Mouse (Mus musculus) left cerebral cortex, postnatal 25 days (tissue): Measurements from ENCODE around the gene Noa1. TPM values are rescaled to one million over a fixed set of nuclear protein-coding genes. Genes with fewer than 3 reads are reported as not detected.

Experiments
- DNase-seq, 2 experiments: peaks; one replicate each; pipeline ENCODE4 v3.0.0; 2022; ENCODE audit warnings: low spot score in 2 of 2, mixed read lengths in 1 of 2
- intact Hi-C: fragments of 180-260 bp; cut with DNase I; formaldehyde crosslinking; loops from one replicate; pipeline ENCODE4 v1.15.1; 2025
- total RNA-seq, 2 experiments: library from RNA; stranded (reverse); gene quantifications; 2 replicates each; pipeline ENCODE4 v1.2.3; 2021

Noa1 gene
- total RNA-seq: 10 to 100 TPM; 25.7 to 27.7 TPM

DNA sequence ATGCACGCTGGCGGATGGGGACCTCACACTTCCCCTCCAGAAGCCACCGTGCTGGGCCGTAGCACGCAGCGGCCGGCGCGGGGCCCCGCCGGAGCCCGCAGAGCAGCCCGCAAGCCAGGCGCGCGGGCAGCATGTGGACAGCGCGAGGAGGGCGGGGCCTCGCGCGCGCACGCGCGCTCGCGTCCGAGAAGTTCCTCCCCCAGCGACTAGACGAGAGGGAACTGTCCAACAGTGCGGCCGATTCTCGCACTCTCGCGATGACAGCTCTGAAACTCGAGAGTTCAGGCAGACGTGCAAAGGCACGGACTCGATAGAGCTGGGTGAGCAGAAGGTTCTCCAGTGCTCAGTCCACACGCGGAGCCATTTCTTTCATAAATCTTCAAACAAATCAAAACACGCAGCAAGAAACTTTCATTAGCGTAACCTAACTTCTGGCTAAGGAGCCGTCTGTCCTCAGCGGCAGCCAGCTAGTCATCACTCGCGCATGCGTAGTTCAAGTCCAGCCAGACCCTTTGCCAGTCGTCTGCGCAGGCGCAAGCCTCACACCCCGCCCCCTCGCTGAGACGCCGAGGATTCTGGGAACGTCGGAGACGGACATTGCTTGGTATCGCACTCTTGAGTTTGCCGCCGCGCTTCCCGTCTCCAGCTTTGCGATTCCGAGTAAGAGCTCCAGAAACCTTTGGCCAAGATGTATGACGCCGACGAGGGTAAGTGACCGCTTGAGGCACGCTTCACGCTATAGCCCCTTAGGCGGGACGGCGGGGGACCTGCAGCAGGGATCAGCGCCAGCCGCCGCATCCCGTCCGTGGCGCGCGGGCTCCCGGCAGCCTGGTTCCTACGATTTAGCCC is at the start of gene Noa1, which contains the start of gene Polr2b:
Gene Noa1 (minus strand): TSS at position 161 of the 849 bp plus-strand sequence.
Gene Polr2b (plus strand): TSS at position 224 of the 849 bp plus-strand sequence.
- intact Hi-C loops: no loop called here
- DNase-seq: peak; percentile 99

DNA sequence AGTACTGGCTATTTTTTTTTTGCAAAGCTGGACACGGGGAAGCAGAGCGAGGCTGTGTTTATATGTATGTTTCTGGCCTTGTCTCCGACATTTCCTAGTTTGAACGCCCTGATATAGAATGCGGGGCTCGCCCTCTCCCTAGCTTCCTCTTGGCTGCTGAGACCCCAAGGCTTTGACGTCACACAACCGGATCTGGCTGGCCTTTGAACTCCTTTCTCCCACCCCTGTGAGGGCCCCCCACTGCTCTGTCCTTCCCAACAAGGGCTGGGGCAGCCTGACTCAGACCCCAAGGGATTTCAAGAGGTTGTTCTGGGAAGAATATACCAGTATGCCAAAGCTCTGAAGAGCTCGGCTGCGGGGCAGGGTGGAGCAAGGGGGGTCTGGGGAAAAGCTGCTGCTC is 48.5 kb upstream of the Noa1 start:
- DNase-seq: no peak
- intact Hi-C loops: loop anchor here (5.0 kb wide), 1 partner anchor 49 kb away; the partner anchor contains the start of gene Igfbp7

DNA sequence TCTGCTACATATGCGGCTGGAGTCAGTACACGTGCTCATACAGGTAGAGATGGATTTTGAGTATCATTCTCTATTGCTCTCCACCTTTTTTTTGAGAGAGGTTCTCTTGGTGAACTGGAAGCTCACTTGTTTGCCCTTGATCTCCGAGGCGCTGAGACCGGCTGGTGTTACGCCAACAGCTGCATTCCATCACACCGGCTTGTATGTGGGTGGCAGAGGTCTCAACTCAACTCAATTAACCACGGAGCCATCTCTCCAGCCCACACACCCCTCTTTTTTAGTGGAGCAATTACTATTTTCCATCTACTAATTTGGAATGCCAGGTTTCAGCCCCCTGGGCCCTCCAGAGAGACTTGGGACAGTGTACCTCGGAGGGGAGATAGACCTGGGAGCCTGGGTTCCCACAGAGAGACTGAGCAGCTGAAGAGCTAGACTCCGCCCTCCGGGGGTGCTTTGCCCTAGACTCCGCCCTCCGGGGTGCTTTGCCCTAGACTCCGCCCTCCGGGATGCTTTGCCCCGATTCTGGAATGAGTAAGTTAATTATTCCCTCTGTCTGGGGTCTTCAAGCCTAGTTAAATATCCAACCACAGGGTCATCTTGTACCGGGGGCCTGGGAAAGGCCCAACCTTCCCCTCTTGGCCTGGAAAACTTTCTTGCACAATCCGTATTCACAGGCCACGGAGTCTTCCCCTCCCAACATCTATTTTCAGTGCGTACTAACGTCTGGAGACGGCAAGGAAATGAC is 47.7 kb upstream of the Noa1 start:
- DNase-seq: no peak
- intact Hi-C loops: loop anchor here (5.0 kb wide), 1 partner anchor 50 kb away; the partner anchor contains the start of gene Igfbp7

DNA sequence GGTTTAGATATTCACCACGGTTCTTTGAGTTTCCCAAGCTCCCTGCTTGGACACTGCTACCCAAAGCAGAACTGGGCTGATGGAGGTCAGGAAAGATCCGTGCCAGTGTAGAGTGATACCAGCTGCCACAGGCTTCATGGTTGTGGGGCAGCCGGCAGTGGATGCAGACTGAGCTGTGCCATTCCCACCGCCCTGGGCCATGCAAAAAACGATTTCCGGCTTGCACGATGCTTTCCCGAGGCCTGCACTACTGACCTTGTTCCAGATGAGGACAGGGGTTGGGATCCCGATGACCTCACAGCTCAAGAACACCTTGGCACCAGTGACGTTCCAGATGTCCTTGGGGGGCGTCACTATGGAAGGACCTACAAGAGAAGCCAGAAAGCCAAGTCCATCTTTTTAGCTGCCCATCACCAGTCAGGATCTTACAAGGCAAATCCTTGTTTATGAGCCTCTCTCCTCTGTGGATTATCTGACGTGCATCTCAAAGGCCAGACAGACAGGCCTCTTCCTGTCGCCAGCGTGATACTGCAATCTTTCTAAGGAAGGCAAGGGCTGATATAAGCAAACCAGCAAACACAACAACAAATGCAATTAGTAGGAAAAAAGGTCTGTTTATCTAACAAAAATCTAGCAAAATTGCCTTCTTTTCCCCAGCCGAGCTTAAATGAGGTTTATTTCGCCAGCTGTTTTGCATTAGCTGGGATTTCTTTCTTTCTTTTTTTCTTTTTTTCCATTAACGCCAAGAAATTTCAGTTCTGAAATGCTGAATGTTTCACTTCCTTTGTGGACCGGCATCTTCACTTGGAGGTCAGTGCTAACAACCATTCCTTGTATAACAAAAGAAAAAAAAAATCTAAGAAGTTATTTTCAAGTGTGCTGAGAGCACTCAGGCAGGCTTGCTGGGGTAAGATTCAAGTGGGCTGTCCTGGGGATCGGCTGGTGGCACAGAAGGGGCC is 45.7 kb upstream of the Noa1 start:
- intact Hi-C loops: loop anchor here (2.0 to 5.0 kb wide), 2 partner anchors 52 to 105 kb away; partner anchors contain the start of gene Igfbp7
- DNase-seq: no peak

DNA sequence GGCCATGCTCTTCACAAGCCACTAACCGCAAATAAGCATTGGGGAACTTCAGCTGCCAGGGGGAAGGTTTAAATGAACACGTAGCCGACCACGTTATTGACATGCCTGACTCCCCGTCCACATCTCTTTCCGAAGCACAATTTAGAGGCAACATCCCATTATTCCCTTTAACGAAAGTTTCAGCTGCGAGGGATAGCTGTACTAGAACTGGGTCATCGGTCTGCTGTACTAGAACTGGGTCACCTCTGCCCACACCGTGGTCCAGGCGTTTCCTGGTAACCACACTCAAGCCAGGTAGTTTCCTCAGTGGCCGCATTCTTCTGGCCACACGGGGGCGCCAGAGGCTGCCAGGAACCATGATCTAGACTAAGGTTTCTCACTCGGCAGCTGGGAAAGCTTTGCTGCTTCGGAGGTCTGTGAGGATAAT is 44.5 kb upstream of the Noa1 start:
- peak; percentile 92 to 93 for DNase-seq
- intact Hi-C loops: loop anchor here (2.0 kb wide), 1 partner anchor 106 kb away; no protein-coding TSS in a partner anchor

GRCm38 (mm10) chr5:77351691-77352090 is 41.8 kb upstream of the Noa1 start:
- no peak for DNase-seq
- intact Hi-C loops: no loop called here

DNA sequence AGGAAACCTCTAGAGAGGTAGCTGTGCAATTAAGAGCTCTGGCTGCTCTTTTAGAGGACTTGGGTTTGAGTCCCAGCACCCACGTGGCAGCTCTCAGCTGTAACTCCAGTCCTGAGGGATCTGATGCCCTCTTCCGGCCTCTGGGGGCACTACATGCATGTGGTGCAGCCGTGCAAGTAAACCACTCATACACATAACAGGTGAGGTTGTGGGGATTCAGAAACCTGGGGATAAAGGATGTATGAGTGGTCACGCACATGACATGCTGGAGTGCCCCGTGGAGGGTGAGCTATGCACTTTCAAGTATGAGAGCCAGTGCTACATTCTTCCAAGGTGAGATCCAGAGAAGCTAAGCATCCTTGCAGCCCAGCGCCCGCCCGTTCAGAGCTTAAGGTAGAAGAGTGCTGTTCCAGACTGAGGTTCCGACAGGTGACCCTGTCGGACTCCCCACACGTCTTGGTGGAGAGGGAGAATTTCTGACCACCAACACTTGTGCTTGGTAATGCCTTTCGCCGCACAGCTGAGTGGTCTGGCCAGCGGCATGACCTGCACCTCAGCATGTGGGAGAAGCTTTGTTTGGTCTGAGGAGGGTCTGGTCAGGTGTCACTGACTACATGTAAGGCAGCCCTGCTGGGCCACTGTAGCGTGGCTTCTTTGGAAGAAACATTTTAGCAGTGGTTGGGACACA is 40.2 kb upstream of the Noa1 start:
- DNase-seq: no peak
- intact Hi-C loops: no loop called here

DNA sequence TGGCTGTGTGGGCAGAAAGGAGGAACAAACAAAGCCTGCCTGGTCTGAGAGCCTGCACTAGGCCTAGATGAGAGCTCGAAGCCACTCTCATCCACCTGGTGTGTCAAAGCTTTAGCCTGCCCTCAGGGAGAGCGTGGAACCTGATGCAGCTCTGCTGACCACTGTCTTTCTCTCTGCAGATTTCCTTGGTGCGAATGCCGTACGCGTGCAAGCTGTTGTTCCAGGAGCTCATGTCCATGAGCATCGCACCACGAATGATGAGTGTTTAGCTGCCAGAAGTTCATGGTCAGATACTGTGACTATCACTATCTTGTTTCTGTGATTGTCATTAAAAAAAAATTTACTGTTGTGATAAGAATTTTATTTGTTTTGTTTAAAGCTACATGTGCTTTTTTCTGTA is 39.0 kb upstream of the Noa1 start:
- no peak for DNase-seq

DNA sequence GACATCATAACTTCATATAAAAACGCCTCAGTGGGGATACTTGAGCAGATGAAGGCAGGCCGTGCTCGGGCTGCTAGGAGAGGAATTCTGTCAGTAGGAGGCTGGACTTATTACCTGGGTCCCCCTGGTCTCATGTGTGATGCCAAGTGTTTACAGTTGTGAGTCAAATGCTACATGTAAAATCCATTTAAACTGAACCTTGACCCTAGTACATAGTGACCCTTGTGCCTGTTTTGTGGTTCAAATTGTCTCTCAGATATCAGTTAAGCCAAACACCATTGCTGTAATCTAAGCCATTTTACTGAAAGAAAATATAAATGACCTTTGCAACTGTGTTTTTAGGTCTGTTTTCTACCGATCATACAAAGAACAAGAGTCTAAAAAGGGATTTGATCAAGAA is 30.1 kb upstream of the Noa1 start:
- no peak for DNase-seq
- intact Hi-C loops: no loop called here

More for the DNA sequence above, 39.0 kb upstream of the Noa1 start:
- intact Hi-C loops: no loop called here

DNA sequence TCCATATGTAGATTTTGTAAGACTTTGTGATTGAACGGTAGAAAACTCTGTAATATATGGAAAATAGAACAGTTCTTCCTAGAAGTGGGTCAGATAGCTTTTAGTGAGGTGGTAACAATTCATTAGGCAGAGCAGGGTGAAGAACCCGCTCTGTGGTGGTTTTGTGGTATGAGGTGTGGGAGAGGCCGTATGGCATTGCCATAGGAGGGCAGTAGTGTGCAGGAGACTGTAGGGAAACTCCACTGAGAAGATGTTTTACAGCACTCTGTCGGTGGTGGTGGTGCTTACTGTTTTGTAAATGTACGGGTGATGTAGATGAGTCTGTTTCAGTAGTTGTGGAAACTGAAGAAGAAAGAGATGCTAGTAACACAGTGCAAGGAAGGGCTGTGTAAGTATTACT is 20.3 kb upstream of the Noa1 start:
- DNase-seq: no peak
- intact Hi-C loops: no loop called here

DNA sequence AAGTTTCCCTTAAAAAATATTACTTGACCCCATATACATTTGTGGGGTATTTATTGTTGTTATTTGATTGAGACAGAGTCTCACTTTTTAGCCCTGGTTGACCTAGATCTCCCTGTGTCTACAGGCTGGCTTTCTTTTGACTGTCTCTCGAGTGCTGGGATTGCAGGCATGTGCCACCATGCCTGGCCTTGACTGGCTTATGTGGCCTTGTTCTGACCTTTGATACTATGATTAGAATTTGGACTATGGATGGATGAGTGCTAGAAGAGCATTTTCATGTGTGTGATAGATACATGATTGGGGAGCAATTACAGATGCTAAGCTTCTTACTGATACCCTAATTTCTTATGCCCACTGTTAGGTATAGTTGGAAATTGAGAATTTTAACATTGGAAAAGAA is 15.1 kb upstream of the Noa1 start:
- intact Hi-C loops: loop anchor here (10.0 kb wide), 1 partner anchor 340 kb away; no protein-coding TSS in a partner anchor

GRCm38 (mm10) chr5:77314986-77315385 is 5.1 kb upstream of the Noa1 start:
- no peak for DNase-seq
- intact Hi-C loops: no loop called here

More for the DNA sequence above, 15.1 kb upstream of the Noa1 start:
- no peak for DNase-seq

DNA sequence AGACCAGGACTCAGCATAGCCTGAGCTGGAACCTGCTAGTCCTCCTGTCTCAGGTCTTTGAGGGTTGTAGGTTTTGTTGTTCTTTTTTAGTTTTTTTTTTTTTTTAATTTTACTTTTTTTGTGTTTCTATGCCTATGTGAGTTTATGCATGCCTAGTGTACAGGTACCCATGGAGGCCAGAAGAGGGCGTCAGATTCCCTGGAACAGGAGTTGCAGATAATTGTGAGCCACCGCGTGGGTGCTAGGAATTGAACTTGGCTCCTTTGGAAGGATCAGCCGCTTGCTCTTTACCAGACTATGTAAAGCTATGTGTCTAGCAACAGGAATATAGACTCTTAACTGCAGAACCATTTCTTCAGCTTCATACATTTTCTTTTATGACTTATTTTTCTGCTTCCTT is 4.3 kb upstream of the Noa1 start:
- DNase-seq: no peak
- intact Hi-C loops: no loop called here

- DNase-seq: peak; percentile 9 to 17
- intact Hi-C loops: no loop called here
Observed at GRCm38 (mm10) chr5:77309051-77309906, 605 bp downstream of the Noa1 start.

GRCm38 (mm10) chr5:77307821-77308553 is 1.9 kb downstream of the Noa1 start:
- DNase-seq: no peak
- intact Hi-C loops: no loop called here

DNA sequence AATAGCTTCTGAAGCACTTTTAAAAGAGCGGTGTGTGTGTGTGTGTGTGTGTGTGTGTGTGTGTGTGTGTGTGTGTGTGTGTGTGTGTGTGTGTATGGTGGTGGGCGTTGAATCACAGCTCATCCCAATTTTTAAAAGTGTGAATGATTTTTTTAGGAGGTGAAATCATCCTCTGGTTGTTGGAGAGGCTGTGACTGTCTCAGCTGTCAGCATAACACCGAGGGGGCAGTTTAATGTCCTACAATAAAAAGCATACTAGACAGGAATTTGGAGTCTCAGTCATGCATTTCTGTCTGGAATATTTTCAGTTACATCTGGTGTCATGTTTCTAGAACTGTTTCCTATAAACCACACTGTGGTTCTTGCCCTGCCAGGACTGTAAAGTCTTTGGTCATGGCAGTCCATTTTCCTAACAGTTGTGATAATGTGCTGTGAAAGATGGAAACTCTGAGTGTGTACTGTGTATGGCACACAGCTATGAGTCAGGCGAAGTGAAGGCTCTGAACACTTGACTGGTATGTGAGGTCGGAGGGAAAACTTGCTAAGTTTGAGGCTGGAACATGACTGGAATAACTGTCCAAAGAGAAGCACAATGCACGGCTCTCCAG is 8.5 kb downstream of the Noa1 start:
- peak in 1 of 2 experiments; percentile 61 for DNase-seq
- intact Hi-C loops: no loop called here

DNA sequence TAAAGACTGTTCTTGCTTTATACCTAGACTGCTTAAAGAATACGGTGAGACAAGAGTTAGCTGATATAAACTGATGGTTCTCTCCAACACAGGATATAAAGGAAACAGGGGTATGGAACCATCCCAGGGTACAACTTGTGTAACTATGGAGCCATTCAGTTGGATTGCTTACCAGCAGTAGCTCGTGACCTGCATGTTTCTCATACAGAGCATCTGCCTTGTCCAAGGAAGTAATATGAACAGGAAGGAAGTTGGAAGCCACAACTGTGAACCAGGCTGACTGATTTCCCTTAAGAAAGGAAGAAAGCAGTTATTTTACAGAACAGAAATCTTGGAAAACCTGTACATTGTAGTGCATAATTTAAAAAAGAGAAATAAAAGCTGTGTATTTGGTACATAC is 10.4 kb downstream of the Noa1 start:
- intact Hi-C loops: no loop called here
- no peak for DNase-seq
